Mouse (Mus musculus): ENCODE data around the gene Gm5890. TPM values are rescaled to one million over a fixed set of nuclear protein-coding genes. Genes with fewer than 3 reads are reported as not detected.

Gm5890 gene
- polyA plus RNA-seq (2014; fragmentation: Illumina TruSeq; extraction: RNeasy Lipid Tissue Mini Kit (QIAGEN cat#74804); ENCODE audit: low read depth, low replicate concordance) = not detected

DNA sequence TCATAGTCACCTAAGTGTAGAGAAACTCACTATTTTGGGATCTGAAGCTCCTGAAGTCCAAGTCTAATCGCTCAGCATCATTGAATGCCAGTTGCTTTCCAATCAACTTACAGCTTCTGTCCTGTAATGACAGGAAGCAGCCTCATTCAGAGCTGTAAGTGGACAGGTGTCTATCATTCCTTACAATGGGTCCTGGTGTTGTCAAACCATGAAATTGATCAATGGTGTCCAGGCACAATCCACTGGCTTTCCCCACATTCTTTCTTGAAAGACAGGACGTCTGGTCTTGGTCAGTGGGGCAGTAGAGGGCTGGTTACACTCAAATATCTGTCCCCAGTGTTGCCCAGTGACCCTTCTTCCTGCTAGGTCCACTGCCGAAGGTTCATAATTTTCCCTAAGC is at the start of gene Gm5890:
Gene Gm5890, minus strand, starts transcription at position 101 of the 400 bp plus-strand sequence.

GRCm38 (mm10) chr7:20233728-20234127 is 28.9 kb downstream of the Gm5890 start, which contains the start of gene Gm4498:
Gene Gm4498, minus strand, starts transcription at chr7:20233828.

Other genes starting within 250 kb of the Gm5890 start
- gene Vmn1r91, start 163.2 kb downstream of the Gm5890 start, polyA plus RNA-seq (2014; fragmentation: Illumina TruSeq; extraction: RNeasy Lipid Tissue Mini Kit (QIAGEN cat#74804); ENCODE audit: low read depth, low replicate concordance) = not detected
- gene Gm16442, start 140.3 kb downstream of the Gm5890 start, polyA plus RNA-seq (2014; fragmentation: Illumina TruSeq; extraction: RNeasy Lipid Tissue Mini Kit (QIAGEN cat#74804); ENCODE audit: low read depth, low replicate concordance) = not detected
- gene Vmn1r93, start 123.7 kb downstream of the Gm5890 start, polyA plus RNA-seq (2014; fragmentation: Illumina TruSeq; extraction: RNeasy Lipid Tissue Mini Kit (QIAGEN cat#74804); ENCODE audit: low read depth, low replicate concordance) = not detected
- not detected for gene Vmn1r94, start 94.5 kb downstream of the Gm5890 start, polyA plus RNA-seq (2014; fragmentation: Illumina TruSeq; extraction: RNeasy Lipid Tissue Mini Kit (QIAGEN cat#74804); ENCODE audit: low read depth, low replicate concordance)
- not detected for gene Vmn1r95, start 69.1 kb downstream of the Gm5890 start, polyA plus RNA-seq (2014; fragmentation: Illumina TruSeq; extraction: RNeasy Lipid Tissue Mini Kit (QIAGEN cat#74804); ENCODE audit: low read depth, low replicate concordance)
- not detected for gene Gm6164, start 57.2 kb downstream of the Gm5890 start, polyA plus RNA-seq (2014; fragmentation: Illumina TruSeq; extraction: RNeasy Lipid Tissue Mini Kit (QIAGEN cat#74804); ENCODE audit: low read depth, low replicate concordance)
- gene Gm4498, start 29.0 kb downstream of the Gm5890 start, polyA plus RNA-seq (2014; fragmentation: Illumina TruSeq; extraction: RNeasy Lipid Tissue Mini Kit (QIAGEN cat#74804); ENCODE audit: low read depth, low replicate concordance) = not detected
- not detected for gene Gm4133, start 71.2 kb upstream of the Gm5890 start, polyA plus RNA-seq (2014; fragmentation: Illumina TruSeq; extraction: RNeasy Lipid Tissue Mini Kit (QIAGEN cat#74804); ENCODE audit: low read depth, low replicate concordance)
- gene Gm5728, start 112.6 kb upstream of the Gm5890 start, polyA plus RNA-seq (2014; fragmentation: Illumina TruSeq; extraction: RNeasy Lipid Tissue Mini Kit (QIAGEN cat#74804); ENCODE audit: low read depth, low replicate concordance) = not detected
- gene Vmn1r100, start 155.1 kb upstream of the Gm5890 start, polyA plus RNA-seq (2014; fragmentation: Illumina TruSeq; extraction: RNeasy Lipid Tissue Mini Kit (QIAGEN cat#74804); ENCODE audit: low read depth, low replicate concordance) = not detected
- gene Vmn1r101, start 179.8 kb upstream of the Gm5890 start, polyA plus RNA-seq (2014; fragmentation: Illumina TruSeq; extraction: RNeasy Lipid Tissue Mini Kit (QIAGEN cat#74804); ENCODE audit: low read depth, low replicate concordance) = not detected
- gene Gm10670, start 212.1 kb upstream of the Gm5890 start, polyA plus RNA-seq (2014; fragmentation: Illumina TruSeq; extraction: RNeasy Lipid Tissue Mini Kit (QIAGEN cat#74804); ENCODE audit: low read depth, low replicate concordance) = not detected
- not detected for gene Vmn1r103, start 247.7 kb upstream of the Gm5890 start, polyA plus RNA-seq (2014; fragmentation: Illumina TruSeq; extraction: RNeasy Lipid Tissue Mini Kit (QIAGEN cat#74804); ENCODE audit: low read depth, low replicate concordance)